Comparison of ENCODE assay signal across 28 mouse cellular contexts in genomic region chr1:38509301-38509700, GRCm38 (mm10).
DNase-seq lines count a peak whose midpoint lies in the region; ATAC-seq and TF ChIP-seq lines count a peak whose summit lies in the region.
"Had no signal": no experiment of that assay in that cellular context is flagged by ENCODE, and none has a peak within 500 bp of the region (broad histone marks: within the 10 kb centered on the region; RNA-seq: fewer than 3 reads in every experiment).

No protein-coding gene starts in this region.

- no peak overlapping the region for H3K4me2 ChIP-seq in liver, postnatal 0 days (ENCODE audit: low read depth, low read length)
- no peak overlapping the region for H3K4me2 ChIP-seq in limb, embryonic 13.5 days (replicated peaks)
- H3K4me2 ChIP-seq: embryonic facial prominence, embryonic 12.5 days; embryonic facial prominence, embryonic 15.5 days; heart, embryonic 13.5 days; hindbrain, embryonic 14.5 days had no signal

- 75% methylated on average over 8 of the region's 8 CpGs for WGBS in liver, postnatal 0 days (ENCODE audit: insufficient replicate concordance)
- 65% methylated on average over 8 of the region's 8 CpGs for WGBS in limb, embryonic 10.5 days
- 27% methylated on average over 8 of the region's 8 CpGs for WGBS in limb, embryonic 13.5 days

- no peak for ATAC-seq in liver, postnatal 0 days
- no peak for ATAC-seq in limb, embryonic 13.5 days (ENCODE audit: low FRiP score, low read depth)
- ATAC-seq: CD4-positive, CD25-positive, alpha-beta regulatory T cell, adult 4 months; forebrain, embryonic 14.5 days; forebrain, postnatal 0 days; hindbrain, postnatal 0 days; inflammation-experienced regulatory T-cells, adult 6 months had no signal

- TF ChIP-seq EP300 in liver, postnatal 0 days (IDR thresholded peaks at IDR 0.05; ENCODE audit: low read depth) = no peak

- H3K4me3 ChIP-seq in liver, postnatal 0 days (ENCODE audit: low read depth, low read length) = no peak overlapping the region
- H3K4me3 ChIP-seq in limb, embryonic 10.5 days = 0 out of 2 replicates have a peak overlapping the region, but pooled peaks have one; percentile 5
- no peak overlapping the region for H3K4me3 ChIP-seq in limb, embryonic 13.5 days
- H3K4me3 ChIP-seq: embryonic facial prominence, embryonic 12.5 days; embryonic facial prominence, embryonic 15.5 days; gastrocnemius, adult 2 months; heart, embryonic 10.5 days; heart, embryonic 13.5 days had no signal

- H3K36me3 ChIP-seq in liver, postnatal 0 days (replicated peaks; ENCODE audit: insufficient read depth, low read length) = no peaks in the 10 kb centered on the region
- peaks cover 22% of the 10 kb centered on the region for H3K36me3 ChIP-seq in limb, embryonic 10.5 days
- H3K36me3 ChIP-seq in limb, embryonic 13.5 days = no peaks in the 10 kb centered on the region
- H3K36me3 ChIP-seq: embryonic facial prominence, embryonic 12.5 days; embryonic facial prominence, embryonic 15.5 days; heart, embryonic 10.5 days; heart, embryonic 13.5 days had no signal

- no peaks in the 10 kb centered on the region for H3K9me3 ChIP-seq in liver, postnatal 0 days (ENCODE audit: low read length)
- no peaks in the 10 kb centered on the region for H3K9me3 ChIP-seq in limb, embryonic 10.5 days (replicated peaks)
- H3K9me3 ChIP-seq in limb, embryonic 13.5 days = no peaks in the 10 kb centered on the region
- H3K9me3 ChIP-seq: embryonic facial prominence, embryonic 12.5 days; embryonic facial prominence, embryonic 15.5 days; heart, embryonic 10.5 days; heart, embryonic 13.5 days had no signal

- H3K27ac ChIP-seq in liver, postnatal 0 days (ENCODE audit: low read depth) = no peak overlapping the region
- H3K27ac ChIP-seq in limb, embryonic 10.5 days = peak overlapping the region; percentile 80
- H3K27ac ChIP-seq in limb, embryonic 13.5 days = 0 out of 2 replicates have a peak overlapping the region, but pooled peaks have one; percentile 48
- H3K27ac ChIP-seq: embryonic facial prominence, embryonic 12.5 days; embryonic facial prominence, embryonic 15.5 days; gastrocnemius, adult 2 months; heart, embryonic 10.5 days; heart, embryonic 13.5 days; hindbrain, embryonic 14.5 days; hindbrain, postnatal 0 days had no signal

- H3K27me3 ChIP-seq in liver, postnatal 0 days (ENCODE audit: insufficient read depth, low read length) = no peaks in the 10 kb centered on the region
- H3K27me3 ChIP-seq in limb, embryonic 10.5 days (ENCODE audit: low read depth, poor library complexity, severe bottlenecking) = no peaks in the 10 kb centered on the region
- H3K27me3 ChIP-seq in limb, embryonic 13.5 days = 0 out of 2 replicates have a peak, but pooled peaks cover 2% of the 10 kb centered on the region
- H3K27me3 ChIP-seq: embryonic facial prominence, embryonic 12.5 days; embryonic facial prominence, embryonic 15.5 days; heart, embryonic 13.5 days had no signal

- no peaks in the 10 kb centered on the region; the same call in 1 of the 2 replicates for H3K4me1 ChIP-seq in liver, postnatal 0 days (ENCODE audit: insufficient read depth)
- peaks cover 78% of the 10 kb centered on the region for H3K4me1 ChIP-seq in limb, embryonic 10.5 days
- H3K4me1 ChIP-seq in limb, embryonic 13.5 days = peaks cover 67% of the 10 kb centered on the region

- peak; percentile 4 for DNase-seq in liver, postnatal 0 days
- DNase-seq in liver (no peak), ZHBTc4 (ENCODE audit: low read depth, low spot score) (peak; percentile 15)
- peak; percentile 51 for DNase-seq in limb, embryonic 10.5 days (ENCODE audit: low spot score)
- no peak for DNase-seq in B cell, adult 2 months
- no peak for DNase-seq in embryo, embryonic 9.5 days (ENCODE audit: extremely low spot score)
- DNase-seq: adrenal gland, postnatal 10 days; adrenal gland, postnatal 36 days; cerebellum, adult 11 months; cerebellum, adult 2 months; cerebellum, adult 9-11 months; cerebellum, postnatal 25 days; forebrain, postnatal 0 days; gastrocnemius, adult 2 months; gastrocnemius, postnatal 14 days; heart, adult 18-20 months; heart, postnatal 14 days; heart, postnatal 4 days had no signal

- no peak overlapping the region for H3K9ac ChIP-seq in liver, postnatal 0 days (replicated peaks)
- no peak overlapping the region for H3K9ac ChIP-seq in limb, embryonic 13.5 days
- H3K9ac ChIP-seq: embryonic facial prominence, embryonic 12.5 days; embryonic facial prominence, embryonic 15.5 days; forebrain, postnatal 0 days; heart, embryonic 13.5 days; hindbrain, embryonic 14.5 days had no signal

- TF ChIP-seq CTCF in liver, postnatal 0 days (IDR thresholded peaks at IDR 0.05; ENCODE audit: low read depth) = no peak

Comparison
In these comparisons a context has a peak if more than half of its experiments do, and no peak if none do; other contexts are left out.
1. DNase-seq: peak in liver, postnatal 0 days (single experiment), ZHBTc4 (single experiment) and limb, embryonic 10.5 days (single experiment); none in liver (single experiment), B cell, adult 2 months (0 of 2) and embryo, embryonic 9.5 days (single experiment).